Mouse (Mus musculus): Measurements from ENCODE around the gene Slc4a1. TPM values are rescaled to one million over a fixed set of nuclear protein-coding genes. Genes with fewer than 3 reads are reported as not detected.
A peak's percentile ranks its signal among the peaks of the same experiment; 100 is the strongest.

Slc4a1 gene
- polyA plus RNA-seq, 1 experiment, result 0.60 TPM

DNA sequence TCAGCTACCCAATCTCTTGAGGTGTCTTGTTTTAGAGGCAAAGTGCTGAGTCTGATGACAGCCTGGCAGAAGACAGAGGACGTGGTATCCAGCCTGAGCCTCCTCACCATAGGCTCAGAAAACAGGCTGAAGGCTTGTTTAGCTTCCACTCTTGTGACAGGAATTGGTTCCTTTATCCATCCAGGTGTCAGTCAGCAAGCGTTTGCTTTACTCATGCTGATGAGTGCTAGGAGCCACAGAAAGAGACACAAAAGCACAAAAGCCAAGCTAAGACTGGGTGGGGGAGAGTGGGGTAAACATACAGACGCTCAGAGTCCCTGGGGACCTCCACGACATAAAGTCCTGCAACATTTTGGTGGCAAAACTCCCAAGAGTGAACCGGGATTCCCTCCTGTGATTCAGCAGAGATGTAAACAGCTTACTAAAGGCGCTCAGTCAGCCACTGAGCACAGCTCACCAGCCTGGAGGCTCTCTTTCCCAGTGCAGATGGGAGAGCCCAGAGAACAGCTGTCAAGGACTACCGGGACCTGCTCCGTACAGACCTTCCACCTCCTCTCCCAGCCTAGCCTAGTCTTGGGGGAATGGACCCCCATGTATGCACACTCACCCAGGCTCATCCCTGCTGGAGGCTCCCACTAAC is 10.3 kb upstream of the Slc4a1 start:
- DNase-seq (ENCODE audit: extremely low spot score in 1 of 2, low spot score in 1 of 2), result no peak

GRCm38 (mm10) chr11:102375196-102376173 is 9.5 kb upstream of the Slc4a1 start:
- no peak for DNase-seq (ENCODE audit: extremely low spot score in 1 of 2, low spot score in 1 of 2)

- DNase-seq (ENCODE audit: extremely low spot score in 1 of 2, low spot score in 1 of 2), result no peak
Measured at GRCm38 (mm10) chr11:102374108-102374725, 8.2 kb upstream of the Slc4a1 start.

DNA sequence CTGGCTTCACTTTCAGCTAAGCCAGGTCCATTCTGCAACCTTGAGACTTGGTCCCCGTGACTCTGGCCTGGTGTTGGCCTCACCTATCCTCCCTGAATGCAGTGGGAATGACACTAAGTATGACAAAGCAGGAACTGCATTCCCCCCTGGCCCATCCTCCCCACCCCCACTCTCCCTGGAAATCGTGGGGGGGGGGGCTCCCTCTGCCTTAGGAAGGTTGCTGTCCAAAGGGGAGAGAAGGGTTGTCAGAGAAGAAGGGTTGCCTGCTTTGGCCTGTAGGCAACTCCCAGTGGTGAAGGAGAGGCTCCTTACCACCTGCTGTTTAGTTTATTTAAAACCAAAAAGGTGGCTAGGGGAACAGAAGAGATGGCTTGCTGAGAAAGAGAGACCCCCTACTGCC is 7.6 kb upstream of the Slc4a1 start:
- no peak for DNase-seq (ENCODE audit: extremely low spot score in 1 of 2, low spot score in 1 of 2)

- DNase-seq (ENCODE audit: extremely low spot score in 1 of 2, low spot score in 1 of 2), result no peak
Measured at GRCm38 (mm10) chr11:102372936-102373335, 6.9 kb upstream of the Slc4a1 start.

DNA sequence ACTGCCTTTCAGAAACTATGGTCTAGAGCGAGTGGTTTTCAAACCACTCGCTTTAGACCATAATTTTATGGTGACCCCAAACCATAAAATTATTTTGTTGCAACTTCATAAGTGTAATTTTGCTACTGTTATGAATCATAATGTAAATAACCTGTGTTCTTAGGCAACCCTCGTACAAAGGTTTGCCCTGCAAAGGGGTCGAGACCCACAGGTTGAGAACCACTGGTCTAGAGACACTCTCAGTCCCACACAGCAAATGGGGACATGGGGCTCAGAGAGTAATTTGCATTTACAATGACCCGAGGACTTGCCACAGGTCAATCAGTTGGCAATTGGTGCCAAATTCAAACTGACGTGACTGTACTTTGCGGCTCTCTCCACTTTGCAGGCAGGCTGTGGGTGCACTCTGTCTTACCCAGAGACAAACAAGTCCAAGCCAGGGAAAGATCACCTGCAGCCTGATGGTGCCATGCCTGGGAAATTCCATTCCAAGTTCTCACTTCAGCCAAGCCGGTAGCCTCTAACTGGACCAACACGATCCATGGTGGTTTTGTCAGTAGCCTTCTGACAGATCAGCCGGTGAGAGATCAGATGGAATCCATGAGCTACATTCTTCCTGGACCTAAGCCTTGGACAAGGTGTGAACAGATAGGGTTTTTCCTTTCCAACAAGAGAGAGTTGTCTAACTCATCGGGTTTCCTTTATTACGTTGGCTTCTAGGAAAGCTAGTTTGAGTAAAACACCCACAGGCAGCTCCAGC is 6.1 kb upstream of the Slc4a1 start:
- no peak for DNase-seq (ENCODE audit: extremely low spot score in 1 of 2, low spot score in 1 of 2)

DNA sequence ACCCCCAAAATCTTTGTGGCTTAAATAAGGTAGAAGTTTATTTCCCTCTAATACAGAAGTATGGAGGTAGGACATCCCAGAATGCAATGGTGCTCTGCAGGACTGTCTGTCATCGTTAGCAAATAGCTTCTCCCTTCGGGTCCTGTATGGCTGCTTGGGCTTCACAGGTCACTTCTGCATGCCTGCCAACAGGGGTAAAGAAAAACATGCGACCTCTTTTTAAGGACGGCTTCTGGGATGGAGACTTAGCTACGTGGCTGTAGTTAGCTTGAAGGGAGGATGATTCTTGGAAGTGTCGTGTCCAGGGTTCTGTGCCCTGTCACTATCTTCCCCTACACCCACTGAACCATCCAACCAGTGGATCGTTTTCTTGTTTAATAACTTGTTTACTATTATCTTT is 4.3 kb upstream of the Slc4a1 start:
- no peak for DNase-seq (ENCODE audit: extremely low spot score in 1 of 2, low spot score in 1 of 2)

GRCm38 (mm10) chr11:102369263-102369662 is 3.3 kb upstream of the Slc4a1 start:
- DNase-seq (ENCODE audit: extremely low spot score in 1 of 2, low spot score in 1 of 2), result no peak

DNA sequence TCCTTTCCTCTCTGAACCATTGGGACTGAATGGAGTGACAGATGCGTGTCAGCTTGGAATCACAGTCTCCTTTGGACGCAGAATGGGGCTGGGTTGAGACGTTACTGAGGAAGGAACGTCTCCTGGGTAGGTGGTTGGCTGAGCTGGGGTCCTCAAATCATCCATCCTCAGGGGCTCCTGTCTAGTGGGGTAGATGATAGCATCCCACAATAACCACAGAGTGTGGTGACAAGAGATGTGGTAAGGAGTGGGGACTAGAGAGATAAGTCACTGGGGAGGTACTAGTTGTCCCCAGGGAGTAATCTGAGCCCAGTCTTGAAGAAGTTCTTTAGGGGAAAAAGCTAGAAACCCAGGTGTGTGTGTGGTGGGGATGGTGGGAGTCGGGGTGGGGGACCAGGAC is 2.3 kb upstream of the Slc4a1 start:
- no peak for DNase-seq (ENCODE audit: extremely low spot score in 1 of 2, low spot score in 1 of 2)

DNA sequence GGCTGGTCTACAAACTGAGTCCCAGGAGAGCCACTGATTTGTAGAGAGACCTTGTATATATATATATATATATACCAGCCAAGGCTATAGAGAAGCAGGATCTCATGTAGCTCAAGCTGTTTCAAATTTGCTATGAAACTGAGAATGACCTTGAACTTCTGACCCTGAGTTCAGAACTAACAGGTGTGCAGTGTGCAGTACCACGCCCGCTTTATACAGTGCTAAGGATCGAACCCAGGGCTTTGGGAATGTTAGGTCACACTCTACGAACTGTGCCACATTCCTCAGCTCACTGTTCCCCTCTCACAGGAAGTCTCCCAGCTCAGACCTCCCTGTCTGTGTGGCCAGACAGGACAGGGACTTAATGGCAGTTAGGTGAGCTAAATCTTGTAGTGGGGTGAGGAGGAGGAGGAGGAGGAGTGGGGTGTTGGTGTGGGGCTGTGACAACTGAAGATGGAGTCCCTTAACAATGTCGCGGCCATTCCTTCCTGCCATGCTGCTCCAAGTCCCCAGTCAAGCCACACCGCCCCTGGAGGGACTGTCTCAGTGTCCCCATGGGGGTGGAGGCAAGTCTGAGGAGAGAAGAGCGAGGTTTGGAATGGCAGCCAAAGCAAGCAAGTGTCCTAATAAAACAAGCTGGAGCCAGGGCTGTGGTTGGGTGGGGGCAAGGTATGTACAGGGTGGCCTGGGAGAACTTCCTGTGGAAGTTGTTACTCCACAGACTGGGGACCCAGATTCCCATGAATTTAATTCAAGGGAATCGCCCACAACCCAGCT is 1.7 kb upstream of the Slc4a1 start:
- no peak for DNase-seq (ENCODE audit: extremely low spot score in 1 of 2, low spot score in 1 of 2)

- no peak for DNase-seq (ENCODE audit: extremely low spot score in 1 of 2, low spot score in 1 of 2)
Measured at GRCm38 (mm10) chr11:102365699-102366098, 304 bp downstream of the Slc4a1 start.

GRCm38 (mm10) chr11:102364570-102365371 is 1.2 kb downstream of the Slc4a1 start:
- no peak for DNase-seq (ENCODE audit: extremely low spot score in 1 of 2, low spot score in 1 of 2)

DNA sequence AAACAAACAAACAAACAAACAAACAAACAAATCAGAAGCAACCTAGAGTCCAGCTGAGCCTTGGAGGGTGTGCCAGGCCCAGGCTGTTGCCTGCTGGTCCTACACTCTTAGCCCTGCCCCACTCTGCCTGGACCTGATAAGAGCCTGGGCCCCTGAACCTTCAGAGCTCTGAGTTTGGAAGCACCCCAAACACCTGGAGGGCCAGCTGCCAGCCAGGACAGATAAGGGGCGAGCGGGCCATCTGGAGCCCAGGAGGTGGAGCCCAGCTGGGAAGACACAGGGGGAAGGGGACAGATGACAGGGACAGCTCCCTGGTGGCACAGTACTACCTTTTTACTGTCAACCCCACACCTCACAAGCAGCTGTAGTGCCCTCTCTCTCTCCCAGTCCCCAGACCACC is 2.4 kb downstream of the Slc4a1 start:
- no peak for DNase-seq (ENCODE audit: extremely low spot score in 1 of 2, low spot score in 1 of 2)

- DNase-seq (ENCODE audit: extremely low spot score in 1 of 2, low spot score in 1 of 2), result no peak
Measured at GRCm38 (mm10) chr11:102361776-102362495, 4.1 kb downstream of the Slc4a1 start.

- DNase-seq (ENCODE audit: extremely low spot score in 1 of 2, low spot score in 1 of 2), result no peak
Measured at GRCm38 (mm10) chr11:102358365-102358764, 7.6 kb downstream of the Slc4a1 start.

DNA sequence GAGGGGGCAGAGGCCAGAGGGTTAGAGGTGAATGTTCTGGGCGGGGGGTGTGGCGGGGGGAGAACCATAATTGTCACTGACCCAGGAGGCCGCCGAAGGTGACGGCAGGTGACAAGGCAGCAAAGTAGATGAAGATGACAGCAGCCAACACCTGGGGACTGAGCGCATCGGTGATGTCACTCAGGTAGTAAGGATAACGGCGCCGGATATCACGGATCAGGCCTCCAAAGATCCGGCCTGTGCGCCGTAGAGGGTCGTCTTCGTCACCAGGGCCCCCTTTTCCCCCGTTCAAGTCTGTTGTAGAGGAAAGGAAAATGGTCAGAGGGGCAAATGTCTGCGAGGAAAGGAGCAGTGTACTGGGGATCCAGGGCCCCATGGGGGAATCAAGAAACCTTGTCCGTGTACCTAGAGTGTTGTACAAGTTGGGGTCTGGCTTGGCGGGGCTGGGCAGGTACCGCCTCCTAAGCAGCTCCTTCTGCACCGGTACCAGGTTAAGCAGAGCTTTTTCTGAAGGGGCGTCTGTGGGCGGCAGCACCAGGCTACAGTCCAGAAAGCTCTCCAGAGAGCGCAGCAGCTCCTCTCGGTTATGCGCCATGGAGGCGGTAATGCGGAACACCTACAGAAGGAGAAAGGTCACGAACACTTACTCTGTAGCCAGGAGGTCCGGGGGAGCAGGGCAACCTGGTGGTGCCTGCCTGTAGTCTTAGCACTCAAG is 9.2 kb downstream of the Slc4a1 start:
- DNase-seq (ENCODE audit: extremely low spot score in 1 of 2, low spot score in 1 of 2), result peak in 1 of 2 experiments; percentile 39

- no peak for DNase-seq (ENCODE audit: extremely low spot score in 1 of 2, low spot score in 1 of 2)
Measured at GRCm38 (mm10) chr11:102356190-102356589, 9.8 kb downstream of the Slc4a1 start.

GRCm38 (mm10) chr11:102355501-102355900 is 10.5 kb downstream of the Slc4a1 start:
- no peak for DNase-seq (ENCODE audit: extremely low spot score in 1 of 2, low spot score in 1 of 2)
